Mouse (Mus musculus): ENCODE measurements at regions not wholly inside any gene's neighbourhood (a gene's known extent, or its start where the extent isn't known, plus 50 kb on each side); places are given as distances from the start of the nearest gene placed in this dataset.
"Not testable (repeated sequence)": the region's sequence is repeated elsewhere in the genome, so short reads cannot be mapped to it uniquely, and the experiment has no call there.

GRCm38 (mm10) chr12:20196386-20196785, 242.1 kb downstream of the Gm21863 start:
- not testable (repeated sequence) for DNase-seq

GRCm38 (mm10) chr12:20196905-20197304, 242.6 kb downstream of the Gm21863 start:
- DNase-seq, result not testable (repeated sequence)

- not testable (repeated sequence) for DNase-seq
Observed at GRCm38 (mm10) chr12:20223921-20224320, 269.6 kb downstream of the Gm21863 start.

GRCm38 (mm10) chr12:20226831-20227230, 272.5 kb downstream of the Gm21863 start:
- peak in 1 of 2 experiments; percentile 1 for DNase-seq

GRCm38 (mm10) chr12:20227427-20228160, 273.3 kb downstream of the Gm21863 start:
- DNase-seq, result peak; percentile 1 to 32

- peak; percentile 1 to 33 for DNase-seq
Observed at GRCm38 (mm10) chr12:20228321-20228999, 274.2 kb downstream of the Gm21863 start.

GRCm38 (mm10) chr12:20229441-20229840, 275.1 kb downstream of the Gm21863 start:
- not testable (repeated sequence) for DNase-seq

GRCm38 (mm10) chr12:20230141-20230892, 276.0 kb downstream of the Gm21863 start:
- peak; percentile 6 to 49 for DNase-seq

- DNase-seq, result peak; percentile 3 to 47
Observed at GRCm38 (mm10) chr12:20230893-20231235, 276.6 kb downstream of the Gm21863 start.

- peak; percentile 6 to 50 for DNase-seq
Observed at GRCm38 (mm10) chr12:20231528-20231927, 277.2 kb downstream of the Gm21863 start.

GRCm38 (mm10) chr12:20231986-20232541, 277.8 kb downstream of the Gm21863 start:
- peak; percentile 2 to 33 for DNase-seq

GRCm38 (mm10) chr12:20232746-20233453, 278.6 kb downstream of the Gm21863 start:
- DNase-seq, result peak; percentile 14 to 55

GRCm38 (mm10) chr12:20233454-20233831, 279.1 kb downstream of the Gm21863 start:
- DNase-seq, result peak; percentile 2 to 35

GRCm38 (mm10) chr12:20233871-20234307, 279.6 kb downstream of the Gm21863 start:
- DNase-seq, result peak; percentile 13 to 46
